Mouse (Mus musculus) heart, postnatal 0 days (tissue): ENCODE results near the gene Tmem132b. TPM values are rescaled to one million over a fixed set of nuclear protein-coding genes. Genes with fewer than 3 reads are reported as not detected.

Experiments
- ATAC-seq: fragments of 200-750 bp; cut with Nextera tagmentation; 2 replicates; pipeline ENCODE4 v1.8.0; 2017; ENCODE audit warnings: low read depth, moderate number of reproducible peaks, moderate library complexity; ENCODE audit not compliant: insufficient read depth
- DNase-seq: peaks from one replicate; pipeline ENCODE4 v3.0.0-alpha.2; 2016; ENCODE audit warnings: low spot score
- H3K27ac ChIP-seq: fragments of 300-500 bp; sonication (generic); 2 replicates; pipeline ENCODE4 v1.5.1; 2014; ENCODE audit warnings: low read depth, mild to moderate bottlenecking
- H3K27me3 ChIP-seq: fragments of 300-500 bp; sonication (generic); 2 replicates; pipeline ENCODE4 v1.6.1; 2014; ENCODE audit warnings: low read length, mixed read lengths; ENCODE audit not compliant: control insufficient read depth, insufficient read depth
- H3K36me3 ChIP-seq: fragments of 300-500 bp; sonication (generic); replicated peaks from 2 replicates; pipeline ENCODE4 v1.6.1; 2014; ENCODE audit warnings: low read length, mixed read lengths; ENCODE audit not compliant: control insufficient read depth, insufficient read depth
- H3K4me1 ChIP-seq: fragments of 300-500 bp; sonication (generic); 2 replicates; pipeline ENCODE4 v1.6.1; 2014; ENCODE audit warnings: antibody characterized with exemption; ENCODE audit not compliant: control insufficient read depth, insufficient read depth
- H3K4me2 ChIP-seq: fragments of 300-500 bp; sonication (generic); 2 replicates; pipeline ENCODE4 v1.6.1; 2014; ENCODE audit warnings: low read depth, mild to moderate bottlenecking, low read length, moderate library complexity
- H3K4me3 ChIP-seq: fragments of 300-500 bp; sonication (generic); 2 replicates; pipeline ENCODE4 v1.5.1; 2014; ENCODE audit warnings: low read depth, low read length
- H3K9ac ChIP-seq: fragments of 300-500 bp; sonication (generic); replicated peaks from 2 replicates; pipeline ENCODE4 v1.6.1; 2014; ENCODE audit warnings: low read depth, low read length, mixed read lengths
- H3K9me3 ChIP-seq: fragments of 300-500 bp; sonication (generic); replicated peaks from 2 replicates; pipeline ENCODE4 v1.6.1; 2016; ENCODE audit warnings: low read length; ENCODE audit not compliant: control insufficient read depth
- CTCF ChIP-seq: IDR thresholded peaks from 2 replicates; pipeline ENCODE4 v1.5.1; 2016; ENCODE audit warnings: antibody characterized with exemption, control low read depth, low read depth
- EP300 ChIP-seq: IDR thresholded peaks from 2 replicates; pipeline ENCODE4 v1.6.1; 2016; ENCODE audit warnings: antibody characterized with exemption, low read depth
- WGBS: fragments of 180-500 bp; shearing (Covaris S2); extraction: QIAGEN DNeasy Blood & Tissue Kit; methylation state at CpG from one replicate; pipeline ENCODE4 v1.1.7; 2014; 5-methylcytosine and 5-hydroxymethylcytosine counted together
- polyA plus RNA-seq: library from polyadenylated mRNA; unstranded; fragments of >200 nt; fragmentation: Nextera tagmentation; extraction: Ambion mirVana; gene quantifications from 2 replicates; pipeline ENCODE4 v1.2.1, GENCODE M21; 2015
- total RNA-seq: library from RNA; depleted of rRNA; stranded (reverse); fragments of >200 nt; gene quantifications from 2 replicates; pipeline ENCODE4 v1.2.3, GENCODE M21; 2014; ENCODE audit warnings: low replicate concordance; rRNA removed

The Tmem132b gene
- 0.04 TPM in 2 replicates for total RNA-seq
- not detected in 2 replicates for polyA plus RNA-seq

DNA sequence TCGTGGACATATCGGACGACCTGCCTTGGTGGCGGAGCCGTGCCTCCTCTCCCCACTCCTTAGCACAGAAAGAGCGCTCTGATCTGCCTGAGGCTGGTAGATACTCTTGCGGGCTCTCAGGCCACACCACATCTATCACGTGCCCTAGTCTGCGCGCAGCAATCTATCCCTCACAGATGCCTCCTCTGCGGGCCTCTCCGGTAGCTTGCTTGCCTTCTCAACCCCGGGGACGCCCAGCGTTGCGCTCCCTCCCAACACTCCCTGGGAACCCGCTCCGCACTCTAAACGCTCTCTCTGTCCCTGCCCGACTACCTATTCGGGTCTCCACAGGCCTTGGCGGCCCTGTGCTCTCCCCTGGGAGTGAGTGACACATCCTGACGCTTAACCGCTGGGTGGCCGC is at the start of gene Tmem132b:
Gene Tmem132b, plus strand, starts transcription at position 141 of the 400 bp plus-strand sequence.
- TF ChIP-seq CTCF (no peak), EP300 (no peak)
- Histone ChIP-seq H3K4me2 (peak within 1 kb of the TSS; percentile 66), H3K27me3 (peaks cover 79% of the 10 kb centered on the region), H3K27ac (no peak within 1 kb of the TSS), H3K4me3 (peak within 1 kb of the TSS; percentile 48), H3K9ac (no peak within 1 kb of the TSS), H3K4me1 (no peaks in the 10 kb centered on the region), H3K36me3 (no peaks in the 10 kb centered on the region), H3K9me3 (no peaks in the 10 kb centered on the region)
- 2% methylated on average over 25 of the region's 25 CpGs for WGBS
- ATAC-seq = no peak
- DNase-seq = no peak

- ATAC-seq (no peak), DNase-seq (no peak)
- H3K4me1 ChIP-seq = no peaks in the 10 kb centered on the region
- no peak overlapping the region for H3K9ac ChIP-seq
- 86% methylated on average over 7 of the region's 7 CpGs for WGBS
- H3K4me3 ChIP-seq = no peak overlapping the region
- no peaks in the 10 kb centered on the region for H3K9me3 ChIP-seq
- H3K27me3 ChIP-seq = no peaks in the 10 kb centered on the region
- TF ChIP-seq CTCF = no peak
- no peak for TF ChIP-seq EP300
- peaks cover 9% of the 10 kb centered on the region; the same call in 1 of the 2 replicates for H3K36me3 ChIP-seq
- no peak overlapping the region for H3K27ac ChIP-seq
- no peak overlapping the region for H3K4me2 ChIP-seq
These were observed 49.1 kb upstream of the Tmem132b start for GRCm38 (mm10) chr5:125482474-125482873.

- Histone ChIP-seq H3K27ac (no peak overlapping the region), H3K4me3 (no peak overlapping the region), H3K4me2 (no peak overlapping the region), H3K4me1 (no peaks in the 10 kb centered on the region), H3K27me3 (no peaks in the 10 kb centered on the region), H3K9me3 (no peaks in the 10 kb centered on the region), H3K36me3 (peaks cover 9% of the 10 kb centered on the region), H3K9ac (no peak overlapping the region)
- DNase-seq = no peak
- 79% methylated on average over 5 of the region's 6 CpGs for WGBS
- no peak for ATAC-seq
- TF ChIP-seq EP300 (no peak), CTCF (no peak)
These were observed 47.6 kb upstream of the Tmem132b start for GRCm38 (mm10) chr5:125483712-125484611.

GRCm38 (mm10) chr5:125485031-125485778 is 46.4 kb upstream of the Tmem132b start:
- H3K4me1 ChIP-seq = no peaks in the 10 kb centered on the region
- 79% methylated on average over 4 of the region's 4 CpGs for WGBS
- H3K27me3 ChIP-seq = no peaks in the 10 kb centered on the region
- H3K27ac ChIP-seq = no peak overlapping the region
- ATAC-seq (no peak), DNase-seq (no peak)
- H3K9me3 ChIP-seq = no peaks in the 10 kb centered on the region
- H3K36me3 ChIP-seq = peaks cover 9% of the 10 kb centered on the region
- H3K9ac ChIP-seq = no peak overlapping the region
- TF ChIP-seq EP300 (no peak), CTCF (no peak)
- H3K4me3 ChIP-seq = no peak overlapping the region
- no peak overlapping the region for H3K4me2 ChIP-seq

DNA sequence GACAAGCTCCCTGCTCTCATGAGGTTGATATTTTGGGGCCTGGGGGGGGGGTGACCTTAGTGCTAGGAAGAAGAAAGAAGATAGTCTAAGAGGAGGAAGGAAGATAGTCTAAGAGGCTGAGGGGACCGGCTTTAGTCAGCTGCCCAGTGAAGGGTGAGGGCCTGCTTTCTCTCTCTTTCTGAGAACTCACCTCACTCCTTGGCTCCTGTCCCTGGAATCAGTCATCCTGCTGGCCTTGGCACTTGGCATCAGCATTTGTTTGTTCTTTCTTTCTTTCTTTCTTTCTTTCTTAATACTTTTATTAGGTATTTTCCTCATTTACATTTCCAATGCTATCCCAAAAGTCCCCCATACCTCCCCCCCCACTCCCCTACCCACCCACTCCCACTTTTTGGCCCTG is 45.5 kb upstream of the Tmem132b start:
- no peak overlapping the region for H3K4me3 ChIP-seq
- no peak overlapping the region for H3K4me2 ChIP-seq
- peaks cover 9% of the 10 kb centered on the region for H3K36me3 ChIP-seq
- no peak overlapping the region for H3K9ac ChIP-seq
- 57% methylated on average over 1 of the region's 1 CpGs for WGBS
- DNase-seq (no peak), ATAC-seq (no peak)
- H3K4me1 ChIP-seq = no peaks in the 10 kb centered on the region
- TF ChIP-seq CTCF = no peak
- TF ChIP-seq EP300 = no peak
- H3K27me3 ChIP-seq = no peaks in the 10 kb centered on the region
- H3K9me3 ChIP-seq = no peaks in the 10 kb centered on the region
- H3K27ac ChIP-seq = no peak overlapping the region
